Mouse (Mus musculus) inflammation-experienced regulatory T-cells, adult 6 months (primary cell): ENCODE results near the gene Tmco5. TPM values are rescaled to one million over a fixed set of nuclear protein-coding genes. Genes with fewer than 3 reads are reported as not detected.
"Not testable (repeated sequence)": the region's sequence is repeated elsewhere in the genome, so short reads cannot be mapped to it uniquely, and the experiment has no call there.

Experiments
- ATAC-seq: one replicate; pipeline ENCODE4 v1.8.0; 2017
- polyA plus RNA-seq, 3 experiments: library from polyadenylated mRNA; unstranded; fragments of 100-300 nt; shearing (Covaris generic); gene quantifications; one replicate each; pipeline ENCODE4 v1.2.1; 2017

The Tmco5 gene
- polyA plus RNA-seq, 3 experiments from 2014 or later = not detected

GRCm38 (mm10) chr2:116923684-116924083 is 45.2 kb downstream of the Tmco5 start:
- no peak for ATAC-seq

GRCm38 (mm10) chr2:116924292-116924691 is 45.8 kb downstream of the Tmco5 start:
- ATAC-seq = no peak

GRCm38 (mm10) chr2:116925230-116925629 is 46.7 kb downstream of the Tmco5 start:
- ATAC-seq = no peak

GRCm38 (mm10) chr2:116932218-116932617 is 53.7 kb downstream of the Tmco5 start:
- ATAC-seq = no peak

GRCm38 (mm10) chr2:116934236-116934635 is 55.7 kb downstream of the Tmco5 start:
- not testable (repeated sequence) for ATAC-seq

GRCm38 (mm10) chr2:116934776-116935175 is 56.3 kb downstream of the Tmco5 start:
- ATAC-seq = no peak

- no peak for ATAC-seq
Measured at GRCm38 (mm10) chr2:116936371-116936770, 57.9 kb downstream of the Tmco5 start.

GRCm38 (mm10) chr2:116937166-116937565 is 58.7 kb downstream of the Tmco5 start:
- ATAC-seq = no peak

- ATAC-seq = no peak
Measured at GRCm38 (mm10) chr2:116941816-116942215, 63.3 kb downstream of the Tmco5 start.

Other genes starting within 250 kb of the Tmco5 start
- gene Spred1, start 242.7 kb downstream of the Tmco5 start, polyA plus RNA-seq = 1 to 10 TPM; 1.6 to 1.7 (median 1.6) TPM